Comparison of ENCODE assay signal across 15 mouse cellular contexts in genomic region chr5:63891241-63891640, GRCm38 (mm10).
"Had no signal": no experiment of that assay in that cellular context is flagged by ENCODE, and none has a peak within 500 bp of the region (broad histone marks: within the 10 kb centered on the region; RNA-seq: fewer than 3 reads in every experiment).

No protein-coding gene starts in this region.

- DNase-seq: kidney, adult 2 months; kidney, postnatal 14 days; left cerebral cortex, postnatal 4 days; retina, postnatal 1 day; right cerebral cortex, postnatal 4 days; spleen, adult 18-20 months; thymus, adult 18-20 months; thymus, postnatal 14 days had no signal

- H3K4me2 ChIP-seq: kidney, embryonic 15.5 days; limb, embryonic 13.5 days; midbrain, embryonic 12.5 days; neural tube, embryonic 13.5 days had no signal

- H3K4me1 ChIP-seq: midbrain, embryonic 12.5 days; neural tube, embryonic 13.5 days had no signal

- H3K9me3 ChIP-seq: kidney, embryonic 15.5 days; limb, embryonic 13.5 days; midbrain, embryonic 12.5 days; neural tube, embryonic 13.5 days had no signal

- H3K9ac ChIP-seq: kidney, embryonic 15.5 days; limb, embryonic 13.5 days; liver, embryonic 14.5 days; midbrain, embryonic 12.5 days; neural tube, embryonic 13.5 days had no signal

- H3K27me3 ChIP-seq: kidney, embryonic 15.5 days; limb, embryonic 13.5 days; midbrain, embryonic 12.5 days; neural tube, embryonic 13.5 days had no signal

- H3K4me3 ChIP-seq: kidney, embryonic 15.5 days; limb, embryonic 13.5 days; midbrain, embryonic 12.5 days; neural tube, embryonic 13.5 days had no signal

- H3K36me3 ChIP-seq: limb, embryonic 13.5 days; midbrain, embryonic 12.5 days; neural tube, embryonic 13.5 days had no signal

- ATAC-seq: hindbrain, postnatal 0 days; midbrain, embryonic 16.5 days had no signal

- H3K27ac ChIP-seq: hindbrain, postnatal 0 days; kidney, embryonic 15.5 days; limb, embryonic 13.5 days; liver, embryonic 14.5 days; midbrain, embryonic 12.5 days; neural tube, embryonic 13.5 days had no signal
